Mouse (Mus musculus) heart, embryonic 13.5 days (tissue): ENCODE measurements around the gene Sco2. TPM values are rescaled to one million over a fixed set of nuclear protein-coding genes. Genes with fewer than 3 reads are reported as not detected.

Source experiments
- ATAC-seq: fragments of 200-750 bp; cut with Nextera tagmentation; 2 replicates; pipeline ENCODE4 v1.8.0; 2017; ENCODE audit warnings: moderate TSS enrichment; ENCODE audit not compliant: insufficient number of reproducible peaks, low FRiP score, low TSS enrichment; ENCODE audit errors: extremely low read depth
- H3K27ac ChIP-seq: fragments of 300-500 bp; sonication (generic); replicated peaks from 2 replicates; pipeline ENCODE4 v1.5.1; 2015; ENCODE audit warnings: moderate library complexity, mild to moderate bottlenecking, inconsistent platforms
- H3K27me3 ChIP-seq: fragments of 300-500 bp; sonication (generic); replicated peaks from 2 replicates; pipeline ENCODE4 v1.6.1; 2015; ENCODE audit warnings: mild to moderate bottlenecking, inconsistent platforms
- H3K36me3 ChIP-seq: fragments of 300-500 bp; sonication (generic); 2 replicates; pipeline ENCODE4 v1.6.1; 2015; ENCODE audit warnings: mild to moderate bottlenecking, inconsistent platforms
- H3K4me1 ChIP-seq: fragments of 300-500 bp; sonication (generic); 2 replicates; pipeline ENCODE4 v1.6.1; 2015; ENCODE audit warnings: inconsistent platforms
- H3K4me2 ChIP-seq: fragments of 300-500 bp; sonication (generic); 2 replicates; pipeline ENCODE4 v1.6.1; 2015; ENCODE audit warnings: inconsistent platforms, mild to moderate bottlenecking, moderate library complexity
- H3K4me3 ChIP-seq: fragments of 300-500 bp; sonication (generic); 2 replicates; pipeline ENCODE4 v1.5.1; 2015; ENCODE audit warnings: moderate library complexity, mild to moderate bottlenecking, inconsistent platforms
- H3K9ac ChIP-seq: fragments of 300-500 bp; sonication (generic); 2 replicates; pipeline ENCODE4 v1.6.1; 2015; ENCODE audit warnings: inconsistent platforms, mild to moderate bottlenecking, moderate library complexity
- H3K9me3 ChIP-seq: fragments of 300-500 bp; sonication (generic); 2 replicates; pipeline ENCODE4 v1.6.1; 2016; ENCODE audit warnings: inconsistent platforms
- WGBS: fragments of 180-500 bp; shearing (Covaris S2); methylation state at CpG from one replicate; pipeline ENCODE4 v1.1.7; 2015; ENCODE audit warnings: mixed read lengths; 5-methylcytosine and 5-hydroxymethylcytosine counted together
- polyA plus RNA-seq: library from polyadenylated mRNA; unstranded; fragments of >200 nt; fragmentation: Nextera tagmentation; extraction: Ambion mirVana; gene quantifications from 2 replicates; pipeline ENCODE4 v1.2.1, GENCODE M21; 2015

Gene Sco2
- polyA plus RNA-seq, 1 experiment from 2014 or later, result 7.1 TPM

- Histone ChIP-seq H3K27ac (no peak within 1 kb of the TSS), H3K9ac (peak within 1 kb of the TSS; percentile 67)
- 6% methylated on average over 26 of the region's 26 CpGs for WGBS
Measured at GRCm38 (mm10) chr15:89322670-89323522, 50.8 kb downstream of the Sco2 start, which contains the start of gene Adm2. Adm2 (plus strand) TSS chr15:89322720.

More at GRCm38 (mm10) chr15:89322670-89323522, 50.8 kb downstream of the Sco2 start, which contains the start of gene Adm2:
- no peaks in the 10 kb centered on the region for H3K9me3 ChIP-seq
- peak within 1 kb of the TSS; percentile 37 for H3K4me3 ChIP-seq
- H3K27me3 ChIP-seq, result peaks cover 47% of the 10 kb centered on the region
- no peak for ATAC-seq
- no peaks in the 10 kb centered on the region for H3K36me3 ChIP-seq
- peaks cover 5% of the 10 kb centered on the region; the same call in 1 of the 2 replicates for H3K4me1 ChIP-seq
- peak within 1 kb of the TSS; percentile 69 for H3K4me2 ChIP-seq

Other genes starting within 250 kb of the Sco2 start
- 14.0 and 15.0 TPM in 2 replicates for gene Hdac10, start 245.1 kb downstream of the Sco2 start, polyA plus RNA-seq
- 19.0 and 20.4 TPM in 2 replicates for gene Mapk12, start 233.1 kb downstream of the Sco2 start, polyA plus RNA-seq
- 3.8 and 4.0 TPM in 2 replicates for gene Mapk11, start 224.2 kb downstream of the Sco2 start, polyA plus RNA-seq
- 84.6 and 99.0 TPM in 2 replicates for gene Plxnb2, start 193.1 kb downstream of the Sco2 start, polyA plus RNA-seq
- gene Dennd6b, start 177.3 kb downstream of the Sco2 start, polyA plus RNA-seq, result 17.4 and 17.9 TPM in 2 replicates
- gene Ppp6r2, start 162.3 kb downstream of the Sco2 start, polyA plus RNA-seq, result 20.5 and 20.8 TPM in 2 replicates
- 34.3 and 38.3 TPM in 2 replicates for gene Sbf1, start 58.5 kb downstream of the Sco2 start, polyA plus RNA-seq
- gene Adm2, start 51.1 kb downstream of the Sco2 start, polyA plus RNA-seq, result 0.66 and 0.85 TPM in 2 replicates
- 0.34 TPM in 1 of 2 replicates, not detected in the other for gene Miox, start 39.4 kb downstream of the Sco2 start, polyA plus RNA-seq
- 43.8 and 46.2 TPM in 2 replicates for gene Lmf2, start 18.2 kb downstream of the Sco2 start, polyA plus RNA-seq
- 94.1 and 109 TPM in 2 replicates for gene Ncaph2, start 18.1 kb downstream of the Sco2 start, polyA plus RNA-seq
- 0.99 and 1.0 TPM in 2 replicates for gene Tymp, start 3.2 kb upstream of the Sco2 start, polyA plus RNA-seq
- 0.28 and 0.76 TPM in 2 replicates for gene Odf3b, start 5.4 kb upstream of the Sco2 start, polyA plus RNA-seq
- 0.04 TPM in 1 of 2 replicates, not detected in the other for gene Klhdc7b, start 11.1 kb upstream of the Sco2 start, polyA plus RNA-seq
- not detected in 2 replicates for gene Syce3, start 36.7 kb upstream of the Sco2 start, polyA plus RNA-seq
- gene Cpt1b, start 52.0 kb upstream of the Sco2 start, polyA plus RNA-seq, result 139 and 147 TPM in 2 replicates
- gene C730034F03Rik, start 55.7 kb upstream of the Sco2 start, polyA plus RNA-seq, result 2.4 and 3.0 TPM in 2 replicates
- 0.53 and 0.90 TPM in 2 replicates for gene Gm44502, start 55.9 kb upstream of the Sco2 start, polyA plus RNA-seq
- gene Chkb, start 56.1 kb upstream of the Sco2 start, polyA plus RNA-seq, result 65.1 and 71.5 TPM in 2 replicates
- 0.27 and 0.45 TPM in 2 replicates for gene Mapk8ip2, start 80.1 kb upstream of the Sco2 start, polyA plus RNA-seq
- 15.1 and 15.3 TPM in 2 replicates for gene Arsa, start 103.6 kb upstream of the Sco2 start, polyA plus RNA-seq
- 1.7 and 2.0 TPM in 2 replicates for gene Shank3, start 125.8 kb upstream of the Sco2 start, polyA plus RNA-seq
- 0.24 and 0.33 TPM in 2 replicates for gene Acr, start 194.5 kb upstream of the Sco2 start, polyA plus RNA-seq
- 19.2 and 21.4 TPM in 2 replicates for gene Rabl2, start 218.1 kb upstream of the Sco2 start, polyA plus RNA-seq